ENCODE assay signal across 11 mouse cellular contexts in the genomic region with DNA sequence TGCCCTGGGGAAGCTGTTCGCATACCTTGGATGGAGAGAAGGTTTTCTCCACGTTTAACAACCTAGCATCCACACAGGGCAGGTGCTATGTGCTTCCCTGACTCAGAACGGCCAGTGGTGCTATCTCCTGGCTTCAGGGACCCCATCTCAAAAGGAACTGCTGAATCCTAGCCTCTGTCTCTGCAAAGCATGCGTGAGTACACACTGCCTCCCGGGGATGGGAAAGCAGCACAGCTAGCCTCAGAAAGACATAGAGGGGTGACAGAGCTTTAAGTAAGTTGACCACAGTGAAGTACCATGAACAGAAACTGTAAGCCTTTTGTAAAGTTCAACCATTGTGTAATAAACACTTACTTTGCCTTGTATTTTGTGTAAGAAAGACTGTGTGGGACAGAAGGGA. TPM values are rescaled to one million over a fixed set of nuclear protein-coding genes. Genes with fewer than 3 reads are reported as not detected.
DNase-seq lines count a peak whose midpoint lies in the region; ATAC-seq and TF ChIP-seq lines count a peak whose summit lies in the region.
"Had no signal": no experiment of that assay in that cellular context is flagged by ENCODE, and none has a peak within 500 bp of the region (broad histone marks: within the 10 kb centered on the region; RNA-seq: fewer than 3 reads in every experiment).

No protein-coding gene starts in this region.

- H3K36me3 ChIP-seq in heart, embryonic 12.5 days: no peaks in the 10 kb centered on the region
- no peaks in the 10 kb centered on the region for H3K36me3 ChIP-seq in embryonic facial prominence, embryonic 14.5 days (ENCODE audit: control insufficient read depth, insufficient read depth, low read length)
- no peaks in the 10 kb centered on the region for H3K36me3 ChIP-seq in neural tube, embryonic 13.5 days
- H3K36me3 ChIP-seq: lung, embryonic 15.5 days had no signal

- H3K4me3 ChIP-seq in heart, embryonic 12.5 days: no peak overlapping the region
- H3K4me3 ChIP-seq in lung, adult 2 months (replicated peaks; ENCODE audit: extremely low read depth, low read depth, low read length): no peak overlapping the region
- H3K4me3 ChIP-seq in embryonic facial prominence, embryonic 14.5 days (ENCODE audit: low read depth, low read length): no peak overlapping the region
- H3K4me3 ChIP-seq in neural tube, embryonic 13.5 days: no peak overlapping the region
- H3K4me3 ChIP-seq: erythroblast, embryonic 14.5 days; heart, adult 2 months; lung, embryonic 15.5 days had no signal

- TF ChIP-seq POLR2A in lung, adult 2 months (IDR thresholded peaks at IDR 0.05; ENCODE audit: borderline replicate concordance, extremely low read depth, low read depth, low read length): no peak

- peaks cover 19% of the 10 kb centered on the region for H3K4me1 ChIP-seq in heart, embryonic 12.5 days (replicated peaks)
- no peaks in the 10 kb centered on the region for H3K4me1 ChIP-seq in lung, adult 2 months (ENCODE audit: control insufficient read depth, insufficient read depth, low read length)
- H3K4me1 ChIP-seq in embryonic facial prominence, embryonic 14.5 days (ENCODE audit: control insufficient read depth, insufficient read depth, low read length): peaks cover 5% of the 10 kb centered on the region; the same call in 1 of the 2 replicates
- peaks cover 26% of the 10 kb centered on the region for H3K4me1 ChIP-seq in neural tube, embryonic 13.5 days (replicated peaks)

- DNase-seq in heart, postnatal 25 days (ENCODE audit: low spot score): no peak
- no peak for DNase-seq in lung, adult 2 months
- no peak for DNase-seq in lung, postnatal 36 days
- DNase-seq in embryonic facial prominence, embryonic 14.5 days (ENCODE audit: low spot score): no peak
- no peak for DNase-seq in urinary bladder, postnatal 36 days (ENCODE audit: low spot score in 2 of 2)
- DNase-seq in layer of hippocampus, adult 9-11 months: no peak

- no peak overlapping the region for H3K27ac ChIP-seq in heart, embryonic 12.5 days (ENCODE audit: poor library complexity, severe bottlenecking)
- no peak overlapping the region for H3K27ac ChIP-seq in embryonic facial prominence, embryonic 14.5 days (replicated peaks; ENCODE audit: low read depth, low read length)
- H3K27ac ChIP-seq in neural tube, embryonic 13.5 days (replicated peaks): no peak overlapping the region
- H3K27ac ChIP-seq: heart, adult 2 months; lung, embryonic 15.5 days had no signal

- H3K27me3 ChIP-seq in heart, embryonic 12.5 days (replicated peaks): peaks cover 41% of the 10 kb centered on the region
- 0 out of 2 replicates have a peak, but pooled peaks cover 3% of the 10 kb centered on the region for H3K27me3 ChIP-seq in embryonic facial prominence, embryonic 14.5 days (replicated peaks; ENCODE audit: control insufficient read depth, insufficient read depth, low read length)
- H3K27me3 ChIP-seq in neural tube, embryonic 13.5 days: 0 out of 2 replicates have a peak, but pooled peaks cover 2% of the 10 kb centered on the region

- no peak overlapping the region for H3K9ac ChIP-seq in heart, embryonic 12.5 days
- H3K9ac ChIP-seq in embryonic facial prominence, embryonic 14.5 days (ENCODE audit: low read depth, low read length): no peak overlapping the region
- H3K9ac ChIP-seq in neural tube, embryonic 13.5 days: no peak overlapping the region
- H3K9ac ChIP-seq: lung, embryonic 15.5 days had no signal

- no peaks in the 10 kb centered on the region for H3K9me3 ChIP-seq in heart, embryonic 12.5 days (replicated peaks)
- H3K9me3 ChIP-seq in embryonic facial prominence, embryonic 14.5 days (ENCODE audit: control insufficient read depth, low read length): no peaks in the 10 kb centered on the region
- H3K9me3 ChIP-seq in neural tube, embryonic 13.5 days: no peaks in the 10 kb centered on the region
- H3K9me3 ChIP-seq: lung, embryonic 15.5 days had no signal

- TF ChIP-seq CTCF in lung, adult 2 months (IDR thresholded peaks at IDR 0.05; ENCODE audit: insufficient read depth, low read length): 0 out of 2 replicates have a peak, but pooled peaks have one; percentile 9

- no peak for ATAC-seq in heart, embryonic 12.5 days (ENCODE audit: insufficient number of reproducible peaks, low FRiP score)
- ATAC-seq in embryonic facial prominence, embryonic 14.5 days (ENCODE audit: low read depth): no peak
- no peak for ATAC-seq in neural tube, embryonic 13.5 days (ENCODE audit: low read depth)

- WGBS in heart, embryonic 12.5 days: 49% methylated on average over 5 of the region's 5 CpGs
- 53% methylated on average over 5 of the region's 5 CpGs for WGBS in lung, adult 2 months
- WGBS in embryonic facial prominence, embryonic 14.5 days: 60% methylated on average over 5 of the region's 5 CpGs
- 67% methylated on average over 5 of the region's 5 CpGs for WGBS in neural tube, embryonic 13.5 days

- intact Hi-C loops in heart, postnatal 25 days (cut with DNase I): no loop called here

- peak overlapping the region; percentile 47; the same call in 1 of the 2 replicates for H3K4me2 ChIP-seq in heart, embryonic 12.5 days
- H3K4me2 ChIP-seq in embryonic facial prominence, embryonic 14.5 days (ENCODE audit: low read depth, low read length): peak overlapping the region; percentile 38; the same call in 1 of the 2 replicates
- peak overlapping the region; percentile 42; the same call in 1 of the 2 replicates for H3K4me2 ChIP-seq in neural tube, embryonic 13.5 days

RNA-seq across cellular contexts. Expression of a gene that starts 0.5 kb away (rescaled TPM):
- 0.24 and 0.54 TPM in 2 replicates for polyA plus RNA-seq in heart, embryonic 12.5 days (2016; fragmentation: Nextera tagmentation; extraction: Ambion mirVana)
- total RNA-seq in heart, postnatal 25 days (2021): not detected
- polyA plus RNA-seq in lung, adult 2 months (2012; rRNA removed): 0.08 and 0.13 TPM in 2 replicates
- polyA plus RNA-seq in embryonic facial prominence, embryonic 14.5 days (2014; fragmentation: Nextera tagmentation; extraction: Ambion mirVana): 5.0 and 7.2 TPM in 2 replicates
- 81.6 and 83.2 TPM in 2 replicates for polyA plus RNA-seq in neural tube, embryonic 13.5 days (2015; fragmentation: Nextera tagmentation; extraction: Ambion mirVana)
- polyA plus RNA-seq: erythroblast, embryonic 14.5 days had no signal

RNA-seq across cellular contexts. Expression of a gene that starts 30.7 kb away (rescaled TPM):
- polyA plus RNA-seq in heart, embryonic 12.5 days (2016; fragmentation: Nextera tagmentation; extraction: Ambion mirVana): 4.6 and 4.7 TPM in 2 replicates
- total RNA-seq in heart, postnatal 25 days (2021): 1 to 10 TPM in 1 of 2 experiments, under 1 TPM in 1; 0.70 to 1.1 TPM
- 1.9 and 3.6 TPM in 2 replicates for polyA plus RNA-seq in lung, adult 2 months (2012; rRNA removed)
- polyA plus RNA-seq in embryonic facial prominence, embryonic 14.5 days (2014; fragmentation: Nextera tagmentation; extraction: Ambion mirVana): 0.09 and 0.22 TPM in 2 replicates
- polyA plus RNA-seq in neural tube, embryonic 13.5 days (2015; fragmentation: Nextera tagmentation; extraction: Ambion mirVana): 0.45 and 0.85 TPM in 2 replicates
- polyA plus RNA-seq: erythroblast, embryonic 14.5 days had no signal

RNA-seq across cellular contexts. Expression of a gene that starts 53.2 kb away (rescaled TPM):
- polyA plus RNA-seq in heart, embryonic 12.5 days (2016; fragmentation: Nextera tagmentation; extraction: Ambion mirVana): 1.3 TPM in 2 replicates
- 1 to 10 TPM; 2.6 to 2.7 TPM for total RNA-seq in heart, postnatal 25 days (2021)
- 7.0 and 9.1 TPM in 2 replicates for polyA plus RNA-seq in lung, adult 2 months (2012; rRNA removed)
- 4.9 and 6.4 TPM in 2 replicates for polyA plus RNA-seq in embryonic facial prominence, embryonic 14.5 days (2014; fragmentation: Nextera tagmentation; extraction: Ambion mirVana)
- 2.4 and 3.0 TPM in 2 replicates for polyA plus RNA-seq in neural tube, embryonic 13.5 days (2015; fragmentation: Nextera tagmentation; extraction: Ambion mirVana)

Comparison
In these comparisons a context has a peak if more than half of its experiments do, and no peak if none do; other contexts are left out.
1. RNA of a gene that starts 0.5 kb away (polyA plus RNA-seq): 81.6 to 83.2 TPM in neural tube, embryonic 13.5 days; 5.0 to 7.2 TPM in embryonic facial prominence, embryonic 14.5 days, 0.24 to 0.54 TPM in heart, embryonic 12.5 days and 0.08 to 0.13 TPM in lung, adult 2 months; every median in the first group is over 10 times any median in the second.
2. Peak in every context shown above with its lines, with median percentiles within 50 percentile points of each other: H3K4me2 ChIP-seq.